Mouse (Mus musculus) splenic B cell, adult 2 months (primary cell): ENCODE measurements around the gene Slc23a2.

Source experiments
- DNase-seq: peaks from one replicate; pipeline ENCODE4 v3.0.0-alpha.2; 2011; ENCODE audit warnings: low read depth, low spot score
- H3K27me3 ChIP-seq: 2 replicates; pipeline ENCODE4 v1.6.1; 2012; ENCODE audit warnings: mild to moderate bottlenecking, low read length, moderate library complexity, mixed read lengths; ENCODE audit not compliant: control insufficient read depth, poor library complexity, insufficient read depth, severe bottlenecking
- H3K36me3 ChIP-seq: 2 replicates; pipeline ENCODE4 v1.6.1; 2012; ENCODE audit warnings: mild to moderate bottlenecking, low read length, moderate library complexity, mixed read lengths; ENCODE audit not compliant: control insufficient read depth, poor library complexity, insufficient read depth, severe bottlenecking

Slc23a2 gene

GRCm38 (mm10) chr2:132018156-132018555 lies 126.8 kb downstream of the Slc23a2 start:
- Histone ChIP-seq H3K27me3 (no peaks in the 10 kb centered on the region), H3K36me3 (no peaks in the 10 kb centered on the region; the same call in 1 of the 2 replicates)
- peak; percentile 38 for DNase-seq

- H3K36me3 ChIP-seq: no peaks in the 10 kb centered on the region; the same call in 1 of the 2 replicates
- H3K27me3 ChIP-seq: no peaks in the 10 kb centered on the region
Measured at GRCm38 (mm10) chr2:132017611-132018010, 127.3 kb downstream of the Slc23a2 start.

GRCm38 (mm10) chr2:132016034-132016433 lies 128.9 kb downstream of the Slc23a2 start:
- peaks cover 2% of the 10 kb centered on the region for H3K36me3 ChIP-seq
- no peaks in the 10 kb centered on the region for H3K27me3 ChIP-seq
- DNase-seq: no peak

More at GRCm38 (mm10) chr2:132017611-132018010, 127.3 kb downstream of the Slc23a2 start:
- no peak for DNase-seq

- H3K27me3 ChIP-seq: no peaks in the 10 kb centered on the region
- peaks cover 13% of the 10 kb centered on the region for H3K36me3 ChIP-seq
- no peak for DNase-seq
Measured at GRCm38 (mm10) chr2:132013152-132013551, 131.8 kb downstream of the Slc23a2 start.

- no peak for DNase-seq
Measured at GRCm38 (mm10) chr2:132010781-132011180, 134.1 kb downstream of the Slc23a2 start.

GRCm38 (mm10) chr2:132008186-132008585 lies 136.7 kb downstream of the Slc23a2 start:
- peaks cover 28% of the 10 kb centered on the region for H3K36me3 ChIP-seq
- DNase-seq: no peak
- no peaks in the 10 kb centered on the region for H3K27me3 ChIP-seq

More at GRCm38 (mm10) chr2:132010781-132011180, 134.1 kb downstream of the Slc23a2 start:
- peaks cover 15% of the 10 kb centered on the region for H3K36me3 ChIP-seq
- H3K27me3 ChIP-seq: no peaks in the 10 kb centered on the region

- Histone ChIP-seq H3K36me3 (peaks cover 34% of the 10 kb centered on the region), H3K27me3 (no peaks in the 10 kb centered on the region)
- no peak for DNase-seq
Measured at GRCm38 (mm10) chr2:132007475-132007819, 137.5 kb downstream of the Slc23a2 start.

GRCm38 (mm10) chr2:132006561-132007474 lies 138.1 kb downstream of the Slc23a2 start:
- Histone ChIP-seq H3K36me3 (peaks cover 35% of the 10 kb centered on the region), H3K27me3 (no peaks in the 10 kb centered on the region)
- peak; percentile 84 for DNase-seq

- Histone ChIP-seq H3K27me3 (no peaks in the 10 kb centered on the region), H3K36me3 (peaks cover 33% of the 10 kb centered on the region)
- DNase-seq: no peak
Measured at GRCm38 (mm10) chr2:132005445-132005844, 139.5 kb downstream of the Slc23a2 start.

GRCm38 (mm10) chr2:132004495-132005136 lies 140.3 kb downstream of the Slc23a2 start:
- DNase-seq: peak; percentile 66
- Histone ChIP-seq H3K27me3 (no peaks in the 10 kb centered on the region), H3K36me3 (peaks cover 31% of the 10 kb centered on the region)

GRCm38 (mm10) chr2:132003916-132004315 lies 141.0 kb downstream of the Slc23a2 start:
- Histone ChIP-seq H3K27me3 (no peaks in the 10 kb centered on the region), H3K36me3 (peaks cover 31% of the 10 kb centered on the region)
- DNase-seq: no peak
